Mouse (Mus musculus) Patski (cell line): ENCODE measurements around the gene Diras2. TPM values are rescaled to one million over a fixed set of nuclear protein-coding genes. Genes with fewer than 3 reads are reported as not detected.

Experiments
- ATAC-seq: fragments of 100-300 bp; one replicate; pipeline ENCODE4 v1.8.0; 2021
- CTCF ChIA-PET: fragments of 350-600 bp; sonication (Branson Sonifier 250); formaldehyde crosslinking; loops from one replicate; lab custom pipeline; 2022; ENCODE audit warnings: inconsistent platforms; lab: Charles Lee
- POLR2A ChIA-PET: fragments of 350-600 bp; sonication (Branson Sonifier 250); formaldehyde crosslinking; loops from one replicate; lab custom pipeline; 2022; ENCODE audit warnings: antibody characterized with exemption, inconsistent platforms; lab: Charles Lee
- DNase-seq: peaks from one replicate; pipeline ENCODE4 v3.0.0-alpha.2; 2011; ENCODE audit warnings: low read depth, low spot score
- H3K27me3 ChIP-seq: fragments of 371-371 bp; one replicate; pipeline ENCODE4 v1.5.1; 2021
- CTCF ChIP-seq: fragments of 100-300 bp; IDR thresholded peaks from one replicate; pipeline ENCODE4 v1.5.1; 2021
- in situ Hi-C: fragments of 300-500 bp; cut with MboI; formaldehyde crosslinking; loops from 3 replicates; pipeline ENCODE4 v1.11.1; 2018; ENCODE audit warnings: low pct_unique_long_range_greater_than_20kb, mixed read lengths
- polyA plus RNA-seq: library from polyadenylated mRNA; unstranded; gene quantifications from one replicate; pipeline ENCODE4 v1.2.3, GENCODE M21; 2021

Diras2 gene
- polyA plus RNA-seq, 1 experiment from 2014 or later: not detected

GRCm38 (mm10) chr13:52469795-52470690 is 61.0 kb downstream of the Diras2 start:
- no peaks in the 10 kb centered on the region for H3K27me3 ChIP-seq
- no peak for TF ChIP-seq CTCF
- peak; percentile 72 for DNase-seq
- in situ Hi-C loops: no loop called here
- CTCF ChIA-PET: no interaction called here
- POLR2A ChIA-PET: no interaction called here
- peak; percentile 89 for ATAC-seq

GRCm38 (mm10) chr13:52465141-52465540 is 65.9 kb downstream of the Diras2 start:
- no peak for ATAC-seq
- H3K27me3 ChIP-seq: peaks cover 9% of the 10 kb centered on the region
- CTCF ChIA-PET: no interaction called here
- TF ChIP-seq CTCF: no peak
- POLR2A ChIA-PET: no interaction called here
- in situ Hi-C loops: no loop called here
- no peak for DNase-seq

- ATAC-seq (no peak), DNase-seq (no peak)
- in situ Hi-C loops: no loop called here
- CTCF ChIA-PET: no interaction called here
- POLR2A ChIA-PET: interaction anchor here (0.6 kb wide), 1 partner anchor 164 kb away, joined by 3 read pairs; no protein-coding TSS in a partner anchor
- TF ChIP-seq CTCF: no peak
- H3K27me3 ChIP-seq: peaks cover 10% of the 10 kb centered on the region
These were observed 71.1 kb downstream of the Diras2 start for GRCm38 (mm10) chr13:52459982-52460381.

- in situ Hi-C loops: no loop called here
- ChIA-PET POLR2A (no interaction called here), CTCF (interaction anchor here (1.3 kb wide), 1 partner anchor 12 kb away, joined by 3 read pairs; no protein-coding TSS in a partner anchor)
- no peak for TF ChIP-seq CTCF
- ATAC-seq: no peak
- peaks cover 13% of the 10 kb centered on the region for H3K27me3 ChIP-seq
- no peak for DNase-seq
These were observed 73.2 kb downstream of the Diras2 start for GRCm38 (mm10) chr13:52457889-52458324.

GRCm38 (mm10) chr13:52457177-52457888 is 73.7 kb downstream of the Diras2 start:
- in situ Hi-C loops: no loop called here
- ChIA-PET POLR2A (no interaction called here), CTCF (interaction anchor here (1.3 kb wide), 1 partner anchor 12 kb away, joined by 3 read pairs; no protein-coding TSS in a partner anchor)
- peaks cover 13% of the 10 kb centered on the region for H3K27me3 ChIP-seq
- DNase-seq: no peak
- TF ChIP-seq CTCF: no peak
- no peak for ATAC-seq

- in situ Hi-C loops: no loop called here
- peaks cover 4% of the 10 kb centered on the region for H3K27me3 ChIP-seq
- DNase-seq: no peak
- POLR2A ChIA-PET: interaction anchor here (0.5 kb wide), 1 partner anchor 12 kb away, joined by 4 read pairs; no protein-coding TSS in a partner anchor
- ATAC-seq: no peak
- CTCF ChIA-PET: no interaction called here
- TF ChIP-seq CTCF: no peak
These were observed 75.8 kb downstream of the Diras2 start for GRCm38 (mm10) chr13:52455329-52455728.

GRCm38 (mm10) chr13:52454708-52455250 is 76.3 kb downstream of the Diras2 start:
- ChIA-PET POLR2A (no interaction called here), CTCF (interaction anchor here (0.6 kb wide), 1 partner anchor 8 kb away, joined by 3 read pairs; no protein-coding TSS in a partner anchor)
- peaks cover 4% of the 10 kb centered on the region for H3K27me3 ChIP-seq
- in situ Hi-C loops: no loop called here
- TF ChIP-seq CTCF: no peak
- no peak for ATAC-seq
- DNase-seq: no peak

Other genes with a start within 250 kb of the Diras2 start
- not detected for gene Syk, start 51.9 kb upstream of the Diras2 start, polyA plus RNA-seq